Mouse (Mus musculus) kidney, embryonic 14.5 days (tissue): ENCODE data around the gene Atp4b. TPM values are rescaled to one million over a fixed set of nuclear protein-coding genes. Genes with fewer than 3 reads are reported as not detected.

Source experiments
- ATAC-seq: fragments of 200-750 bp; cut with Nextera tagmentation; 2 replicates; pipeline ENCODE4 v1.8.0; 2017; ENCODE audit warnings: moderate number of reproducible peaks, mild to moderate bottlenecking, moderate TSS enrichment, moderate library complexity; ENCODE audit not compliant: low FRiP score, low TSS enrichment
- H3K27ac ChIP-seq: fragments of 300-500 bp; sonication (generic); 2 replicates; pipeline ENCODE4 v1.5.1; 2014; ENCODE audit warnings: low read depth, mild to moderate bottlenecking, low read length, moderate library complexity, mixed read lengths
- H3K27me3 ChIP-seq: fragments of 300-500 bp; sonication (generic); 2 replicates; pipeline ENCODE4 v1.6.1; 2014; ENCODE audit warnings: mild to moderate bottlenecking, low read length; ENCODE audit not compliant: control insufficient read depth, insufficient read depth
- H3K36me3 ChIP-seq: fragments of 300-500 bp; sonication (generic); 2 replicates; pipeline ENCODE4 v1.6.1; 2014; ENCODE audit warnings: low read length, mixed read lengths; ENCODE audit not compliant: control insufficient read depth, insufficient read depth
- H3K4me1 ChIP-seq: fragments of 300-500 bp; sonication (generic); 2 replicates; pipeline ENCODE4 v1.6.1; 2014; ENCODE audit warnings: low read length, mixed read lengths; ENCODE audit not compliant: control insufficient read depth, insufficient read depth
- H3K4me2 ChIP-seq: fragments of 300-500 bp; sonication (generic); replicated peaks from 2 replicates; pipeline ENCODE4 v1.6.1; 2014; ENCODE audit warnings: low read depth, mild to moderate bottlenecking, low read length
- H3K4me3 ChIP-seq: fragments of 300-500 bp; sonication (generic); 2 replicates; pipeline ENCODE4 v1.5.1; 2014; ENCODE audit warnings: mild to moderate bottlenecking, low read length
- H3K9ac ChIP-seq: fragments of 300-500 bp; sonication (generic); 2 replicates; pipeline ENCODE4 v1.6.1; 2014; ENCODE audit warnings: low read depth, mild to moderate bottlenecking, low read length, moderate library complexity
- H3K9me3 ChIP-seq: fragments of 300-500 bp; sonication (generic); 2 replicates; pipeline ENCODE4 v1.6.1; 2016; ENCODE audit warnings: low read length; ENCODE audit not compliant: control insufficient read depth
- WGBS: fragments of 180-500 bp; shearing (Covaris S2); extraction: QIAGEN DNeasy Blood & Tissue Kit; methylation state at CpG from one replicate; pipeline ENCODE4 v1.1.7; 2014; 5-methylcytosine and 5-hydroxymethylcytosine counted together
- polyA plus RNA-seq: library from polyadenylated mRNA; unstranded; fragments of >200 nt; fragmentation: Nextera tagmentation; extraction: Ambion mirVana; gene quantifications from 2 replicates; pipeline ENCODE4 v1.2.1, GENCODE M21; 2014

The Atp4b gene
- polyA plus RNA-seq, 1 experiment from 2014 or later: not detected

GRCm38 (mm10) chr8:13361865-13362264, 34.8 kb downstream of the Atp4b start:
- Histone ChIP-seq H3K9ac (no peak overlapping the region), H3K4me3 (no peak overlapping the region), H3K36me3 (peaks cover 99% of the 10 kb centered on the region), H3K9me3 (0 out of 2 replicates have a peak, but pooled peaks cover 4% of the 10 kb centered on the region), H3K4me1 (no peaks in the 10 kb centered on the region), H3K27me3 (no peaks in the 10 kb centered on the region), H3K4me2 (no peak overlapping the region), H3K27ac (no peak overlapping the region)
- ATAC-seq: no peak
- WGBS: 96% methylated on average over 6 of the region's 6 CpGs

DNA sequence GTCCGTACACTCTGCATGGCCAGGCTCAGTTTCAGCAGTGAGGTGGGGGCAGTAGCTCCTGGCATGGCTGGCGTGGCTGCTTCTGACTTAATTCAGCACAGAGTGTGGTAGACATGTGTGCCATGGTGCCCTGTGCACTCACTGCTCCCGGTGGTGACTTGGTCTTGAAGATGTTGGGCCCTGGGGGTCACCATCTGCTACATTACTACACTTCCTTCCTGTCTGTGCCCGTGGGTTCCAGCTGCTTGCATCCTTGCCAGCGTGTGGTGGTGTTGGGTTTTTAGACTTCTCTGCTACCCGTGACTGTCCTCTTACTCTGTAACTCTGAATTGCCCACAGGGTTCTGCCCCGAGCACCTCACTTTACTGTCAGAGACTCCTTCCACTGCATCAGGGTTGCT, 36.4 kb downstream of the Atp4b start:
- H3K4me3 ChIP-seq: no peak overlapping the region
- H3K4me2 ChIP-seq: no peak overlapping the region
- WGBS: 95% methylated on average over 7 of the region's 7 CpGs
- H3K9ac ChIP-seq: no peak overlapping the region
- H3K36me3 ChIP-seq: peaks cover 99% of the 10 kb centered on the region
- H3K27me3 ChIP-seq: no peaks in the 10 kb centered on the region
- H3K27ac ChIP-seq: no peak overlapping the region
- H3K4me1 ChIP-seq: no peaks in the 10 kb centered on the region
- H3K9me3 ChIP-seq: 0 out of 2 replicates have a peak, but pooled peaks cover 4% of the 10 kb centered on the region
- ATAC-seq: no peak

GRCm38 (mm10) chr8:13356681-13357080, 39.9 kb downstream of the Atp4b start:
- Histone ChIP-seq H3K36me3 (peaks cover 97% of the 10 kb centered on the region), H3K4me3 (no peak overlapping the region), H3K9me3 (0 out of 2 replicates have a peak, but pooled peaks cover 4% of the 10 kb centered on the region), H3K27ac (no peak overlapping the region), H3K27me3 (no peaks in the 10 kb centered on the region), H3K4me2 (no peak overlapping the region), H3K4me1 (no peaks in the 10 kb centered on the region), H3K9ac (no peak overlapping the region)
- WGBS: 68% methylated on average over 10 of the region's 10 CpGs
- no peak for ATAC-seq

DNA sequence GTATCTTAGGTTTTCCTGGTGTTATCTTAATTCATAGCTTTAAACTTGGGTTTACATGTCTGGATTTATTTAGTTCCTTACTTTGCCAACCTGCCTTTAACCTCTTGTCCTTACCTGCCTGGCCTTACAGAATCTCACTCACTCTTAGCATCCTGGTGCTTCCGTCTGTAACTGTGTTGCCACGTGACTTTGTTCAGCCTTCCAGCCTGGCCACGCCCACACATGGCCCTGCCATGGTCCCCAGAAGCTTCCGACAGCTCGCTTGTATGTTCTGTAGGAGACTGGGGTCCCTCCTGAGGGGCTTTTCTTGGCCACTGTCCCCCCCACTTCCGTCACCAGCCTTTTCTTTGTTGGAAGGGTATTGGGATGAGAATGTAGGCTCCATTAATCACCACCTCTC, 40.4 kb downstream of the Atp4b start:
- Histone ChIP-seq H3K9me3 (no peaks in the 10 kb centered on the region), H3K9ac (no peak overlapping the region), H3K36me3 (peaks cover 97% of the 10 kb centered on the region), H3K27ac (no peak overlapping the region), H3K27me3 (no peaks in the 10 kb centered on the region), H3K4me2 (no peak overlapping the region), H3K4me3 (no peak overlapping the region), H3K4me1 (no peaks in the 10 kb centered on the region)
- WGBS: 69% methylated on average over 6 of the region's 6 CpGs
- no peak for ATAC-seq

- WGBS: 91% methylated on average over 4 of the region's 4 CpGs
- H3K4me1 ChIP-seq: no peaks in the 10 kb centered on the region
- no peaks in the 10 kb centered on the region for H3K9me3 ChIP-seq
- H3K27ac ChIP-seq: no peak overlapping the region
- H3K4me2 ChIP-seq: no peak overlapping the region
- no peak overlapping the region for H3K4me3 ChIP-seq
- no peaks in the 10 kb centered on the region for H3K27me3 ChIP-seq
- peaks cover 97% of the 10 kb centered on the region for H3K36me3 ChIP-seq
- no peak for ATAC-seq
- H3K9ac ChIP-seq: no peak overlapping the region
Measured at GRCm38 (mm10) chr8:13353883-13354282, 42.7 kb downstream of the Atp4b start.

- Histone ChIP-seq H3K27ac (no peak overlapping the region), H3K36me3 (peaks cover 97% of the 10 kb centered on the region), H3K9me3 (no peaks in the 10 kb centered on the region), H3K4me3 (no peak overlapping the region), H3K4me1 (no peaks in the 10 kb centered on the region), H3K4me2 (no peak overlapping the region), H3K9ac (no peak overlapping the region), H3K27me3 (no peaks in the 10 kb centered on the region)
- 74% methylated on average over 9 of the region's 9 CpGs for WGBS
- no peak for ATAC-seq
Measured at GRCm38 (mm10) chr8:13353155-13353833, 43.3 kb downstream of the Atp4b start.

- no peaks in the 10 kb centered on the region for H3K4me1 ChIP-seq
Measured at GRCm38 (mm10) chr8:13352601-13353000, 44.0 kb downstream of the Atp4b start.

DNA sequence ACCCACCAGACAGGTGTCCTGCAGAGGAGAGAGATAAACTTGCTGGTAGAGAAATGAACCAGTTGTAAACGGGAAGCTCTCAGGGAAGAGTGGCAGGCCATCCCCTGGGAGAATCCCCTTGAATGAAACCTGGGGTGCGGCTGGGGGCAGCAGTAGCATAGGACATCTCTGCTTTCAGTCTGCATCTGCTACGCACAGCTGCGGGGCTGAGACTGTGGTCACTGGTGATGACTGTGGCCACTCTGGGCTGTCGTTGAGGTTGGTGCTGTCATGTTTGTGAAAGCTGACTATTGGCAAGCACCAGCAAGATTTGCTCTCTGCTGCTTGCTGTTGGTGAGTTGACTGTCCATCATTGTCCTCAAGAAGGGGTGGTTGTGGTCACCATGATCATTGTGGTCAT, 45.0 kb downstream of the Atp4b start:
- no peak for ATAC-seq
- Histone ChIP-seq H3K9me3 (no peaks in the 10 kb centered on the region), H3K9ac (no peak overlapping the region), H3K4me3 (no peak overlapping the region), H3K4me1 (no peaks in the 10 kb centered on the region), H3K27me3 (no peaks in the 10 kb centered on the region), H3K36me3 (peaks cover 95% of the 10 kb centered on the region), H3K4me2 (no peak overlapping the region), H3K27ac (no peak overlapping the region)
- 87% methylated on average over 5 of the region's 5 CpGs for WGBS

More at GRCm38 (mm10) chr8:13352601-13353000, 44.0 kb downstream of the Atp4b start:
- Histone ChIP-seq H3K4me3 (no peak overlapping the region), H3K9me3 (no peaks in the 10 kb centered on the region), H3K27me3 (no peaks in the 10 kb centered on the region), H3K36me3 (peaks cover 97% of the 10 kb centered on the region), H3K4me2 (no peak overlapping the region), H3K9ac (no peak overlapping the region), H3K27ac (no peak overlapping the region)
- ATAC-seq: no peak
- 89% methylated on average over 8 of the region's 8 CpGs for WGBS

DNA sequence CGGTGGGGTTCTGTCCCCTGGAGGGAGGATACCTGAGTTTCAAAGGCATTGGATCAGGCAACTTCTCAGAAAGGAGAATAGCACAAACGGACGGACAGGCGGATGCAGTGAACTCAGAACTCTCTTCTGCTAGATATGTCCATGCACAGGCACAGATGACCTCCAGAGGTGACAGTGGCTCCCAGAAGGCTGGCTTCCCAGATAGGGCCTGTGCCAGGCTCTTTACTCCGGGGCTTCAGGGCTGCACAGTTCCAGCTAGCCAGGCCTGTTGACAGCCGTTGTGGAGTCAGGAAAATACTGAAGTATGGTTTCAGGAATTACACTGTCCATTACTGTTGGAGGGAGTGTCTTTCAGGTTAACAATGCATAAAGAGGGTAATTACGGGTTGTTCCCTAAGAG, 46.6 kb downstream of the Atp4b start:
- H3K36me3 ChIP-seq: peaks cover 95% of the 10 kb centered on the region
- no peak overlapping the region for H3K27ac ChIP-seq
- H3K4me1 ChIP-seq: no peaks in the 10 kb centered on the region
- no peak overlapping the region for H3K4me2 ChIP-seq
- WGBS: 84% methylated on average over 7 of the region's 7 CpGs
- no peak overlapping the region for H3K9ac ChIP-seq
- H3K9me3 ChIP-seq: no peaks in the 10 kb centered on the region
- H3K27me3 ChIP-seq: no peaks in the 10 kb centered on the region
- no peak for ATAC-seq
- H3K4me3 ChIP-seq: no peak overlapping the region
